Mouse (Mus musculus) midbrain, embryonic 14.5 days (tissue): ENCODE measurements around the gene Scrt2. TPM values are rescaled to one million over a fixed set of nuclear protein-coding genes. Genes with fewer than 3 reads are reported as not detected.

Experiments
- ATAC-seq: fragments of 200-750 bp; cut with Nextera tagmentation; 2 replicates; pipeline ENCODE4 v1.8.0; 2017; ENCODE audit warnings: moderate number of reproducible peaks, moderate library complexity; ENCODE audit not compliant: low FRiP score, low TSS enrichment
- DNase-seq: peaks from one replicate; pipeline ENCODE4 v3.0.0-alpha.2; 2015
- H3K27ac ChIP-seq: fragments of 300-500 bp; sonication (generic); replicated peaks from 2 replicates; pipeline ENCODE4 v1.5.1; 2014; ENCODE audit warnings: mild to moderate bottlenecking, low read depth, low read length, moderate library complexity
- H3K27me3 ChIP-seq: fragments of 300-500 bp; sonication (generic); 2 replicates; pipeline ENCODE4 v1.6.1; 2014; ENCODE audit warnings: low read length, control low read depth, mixed read lengths; ENCODE audit not compliant: control insufficient read depth, insufficient read depth
- H3K36me3 ChIP-seq: fragments of 300-500 bp; sonication (generic); 2 replicates; pipeline ENCODE4 v1.6.1; 2014; ENCODE audit warnings: low read length, control low read depth; ENCODE audit not compliant: control insufficient read depth, insufficient read depth
- H3K4me1 ChIP-seq: fragments of 300-500 bp; sonication (generic); 2 replicates; pipeline ENCODE4 v1.6.1; 2014; ENCODE audit warnings: mild to moderate bottlenecking, antibody characterized with exemption, low read length, control low read depth; ENCODE audit not compliant: control insufficient read depth, insufficient read depth
- H3K4me2 ChIP-seq: fragments of 300-500 bp; sonication (generic); 2 replicates; pipeline ENCODE4 v1.6.1; 2014; ENCODE audit warnings: mild to moderate bottlenecking, low read length, moderate library complexity
- H3K4me3 ChIP-seq: fragments of 300-500 bp; sonication (generic); replicated peaks from 2 replicates; pipeline ENCODE4 v1.5.1; 2014; ENCODE audit warnings: low read depth, low read length
- H3K9ac ChIP-seq: fragments of 300-500 bp; sonication (generic); replicated peaks from 2 replicates; pipeline ENCODE4 v1.6.1; 2014; ENCODE audit warnings: mild to moderate bottlenecking, low read length, moderate library complexity
- H3K9me3 ChIP-seq: fragments of 300-500 bp; sonication (generic); 2 replicates; pipeline ENCODE4 v1.6.1; 2016; ENCODE audit warnings: low read length, control low read depth, mixed read lengths; ENCODE audit not compliant: control insufficient read depth
- WGBS: fragments of 180-500 bp; shearing (Covaris S2); extraction: QIAGEN DNeasy Blood & Tissue Kit; methylation state at CpG from one replicate; pipeline ENCODE4 v1.1.7; 2014; 5-methylcytosine and 5-hydroxymethylcytosine counted together
- polyA plus RNA-seq: library from polyadenylated mRNA; unstranded; fragments of >200 nt; fragmentation: Nextera tagmentation; extraction: Ambion mirVana; gene quantifications from 2 replicates; pipeline ENCODE4 v1.2.1, GENCODE M21; 2014

Scrt2 gene
- polyA plus RNA-seq, 1 experiment from 2014 or later = 16.4 TPM

DNA sequence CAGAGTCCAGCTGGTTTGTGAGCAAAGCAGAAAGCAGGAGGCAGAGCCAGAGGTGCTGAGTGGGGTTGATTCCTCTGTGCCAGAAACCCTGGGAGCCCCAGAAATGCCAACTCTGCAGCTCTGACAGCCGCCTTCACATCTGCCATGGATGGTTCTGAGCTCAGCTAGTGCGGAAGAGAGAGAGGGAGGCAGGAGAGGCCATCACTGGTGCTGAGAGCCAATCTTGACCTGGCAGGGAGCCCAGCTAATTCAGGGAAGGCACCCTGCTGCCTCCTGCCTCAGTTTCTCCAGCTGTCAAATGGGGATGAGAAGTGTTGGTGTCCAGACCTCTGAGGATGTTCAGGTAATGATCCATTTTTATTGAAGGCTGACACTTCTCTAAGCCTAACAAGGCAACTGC, 6.8 kb upstream of the Scrt2 start:
- Histone ChIP-seq H3K36me3 (no peaks in the 10 kb centered on the region), H3K27me3 (no peaks in the 10 kb centered on the region), H3K9ac (no peak overlapping the region), H3K9me3 (no peaks in the 10 kb centered on the region), H3K4me2 (no peak overlapping the region), H3K4me3 (no peak overlapping the region), H3K4me1 (peaks cover 12% of the 10 kb centered on the region), H3K27ac (no peak overlapping the region)
- DNase-seq = no peak
- WGBS = 92% methylated on average over 2 of the region's 2 CpGs
- ATAC-seq = no peak

DNA sequence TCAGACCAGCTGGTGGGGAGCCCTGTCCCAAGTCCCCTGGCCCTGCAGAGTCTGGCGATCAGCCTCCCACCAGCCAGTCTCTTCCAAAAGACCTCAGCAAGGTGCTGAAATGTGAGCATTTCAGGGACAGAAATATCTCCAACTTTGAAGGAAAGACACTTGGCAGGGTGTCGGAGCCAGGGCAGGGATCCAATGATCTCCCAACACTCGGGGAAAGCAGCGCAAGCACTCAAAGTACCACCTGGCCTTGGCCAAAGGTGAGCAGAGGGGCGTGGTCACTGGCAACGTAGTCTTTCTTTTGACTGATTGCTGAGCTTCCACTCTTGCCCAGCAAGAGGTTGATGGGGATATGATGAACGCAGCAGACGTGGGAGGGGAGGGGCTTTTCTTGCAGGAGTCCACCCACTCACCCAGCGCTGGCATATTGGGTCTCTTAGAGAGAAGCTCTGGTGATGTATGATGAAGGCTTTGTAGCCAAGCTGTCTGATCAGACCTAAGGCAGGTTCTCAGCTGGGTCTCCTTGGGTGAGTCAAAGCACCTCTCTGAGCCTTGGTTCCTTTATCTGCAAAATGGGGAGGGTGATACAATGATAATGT, 5.9 kb upstream of the Scrt2 start:
- Histone ChIP-seq H3K4me1 (peaks cover 9% of the 10 kb centered on the region), H3K9ac (no peak overlapping the region), H3K4me3 (no peak overlapping the region), H3K27me3 (no peaks in the 10 kb centered on the region), H3K9me3 (no peaks in the 10 kb centered on the region), H3K36me3 (no peaks in the 10 kb centered on the region), H3K4me2 (no peak overlapping the region), H3K27ac (no peak overlapping the region)
- WGBS = 59% methylated on average over 9 of the region's 9 CpGs
- no peak for ATAC-seq
- no peak for DNase-seq

DNA sequence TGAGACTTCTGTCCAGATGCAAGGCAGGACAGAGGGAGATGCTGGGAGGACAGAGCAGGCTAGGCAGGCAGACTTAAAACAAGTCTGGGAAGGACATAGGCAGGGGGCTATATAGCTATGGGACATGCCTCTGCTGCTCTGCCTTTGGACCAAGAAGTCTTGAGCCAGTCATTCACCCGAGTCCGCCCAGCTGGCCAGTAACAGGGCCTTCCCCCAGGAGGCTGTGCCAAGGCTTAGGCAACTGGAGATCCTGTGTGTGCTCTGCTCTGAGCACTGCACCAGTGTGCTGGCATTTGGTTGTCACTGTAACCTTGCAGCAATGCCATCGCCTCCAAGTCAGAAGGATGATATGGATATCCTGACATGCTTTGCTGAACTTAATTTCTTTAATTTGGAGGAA, 4.0 kb upstream of the Scrt2 start:
- DNase-seq = no peak
- 61% methylated on average over 3 of the region's 3 CpGs for WGBS
- H3K4me2 ChIP-seq = no peak overlapping the region
- peaks cover 9% of the 10 kb centered on the region for H3K4me1 ChIP-seq
- H3K9me3 ChIP-seq = no peaks in the 10 kb centered on the region
- H3K9ac ChIP-seq = no peak overlapping the region
- no peak for ATAC-seq
- H3K36me3 ChIP-seq = no peaks in the 10 kb centered on the region
- no peaks in the 10 kb centered on the region for H3K27me3 ChIP-seq
- H3K4me3 ChIP-seq = no peak overlapping the region
- H3K27ac ChIP-seq = no peak overlapping the region

DNA sequence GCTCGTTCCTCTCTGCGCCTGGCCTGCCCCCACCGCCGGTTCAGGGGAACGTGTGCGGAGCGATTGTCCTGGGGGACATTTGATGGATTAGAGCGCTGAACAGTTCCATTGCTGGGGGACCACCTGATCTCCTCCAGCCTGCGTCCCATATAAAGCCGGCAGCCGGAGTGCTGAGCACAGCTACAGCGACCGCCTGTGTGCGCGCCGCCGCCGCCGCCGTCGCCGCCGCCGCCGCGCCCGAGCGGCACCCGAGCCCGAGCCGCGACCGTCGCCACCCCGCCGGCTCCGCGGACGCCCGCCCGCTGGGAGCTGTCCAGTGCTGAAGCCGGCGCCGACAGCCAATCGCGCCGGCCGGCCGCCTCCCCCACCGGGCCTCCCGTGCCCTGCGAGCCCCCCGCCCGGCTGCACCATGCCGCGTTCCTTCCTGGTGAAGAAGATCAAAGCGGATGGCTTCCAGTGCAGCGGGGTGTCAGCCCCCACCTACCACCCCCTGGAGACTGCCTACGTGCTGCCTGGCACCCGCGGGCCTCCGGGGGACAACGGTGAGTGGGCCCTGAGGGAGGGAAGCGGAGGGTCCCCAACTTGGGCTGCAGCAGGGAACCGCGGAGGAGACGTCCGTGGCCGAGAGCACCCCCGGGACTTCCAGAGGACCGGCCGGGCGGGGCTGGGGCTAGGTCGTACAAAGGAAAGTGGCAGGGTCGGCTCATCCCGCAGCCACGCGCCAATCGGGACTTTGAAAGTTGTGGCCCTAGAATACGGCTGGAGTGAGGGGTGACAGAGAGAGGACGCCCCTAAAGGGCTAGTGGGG, 516 bp downstream of the Scrt2 start:
- WGBS = under 1% methylated on average over 81 of the region's 81 CpGs
- Histone ChIP-seq H3K36me3 (0 out of 2 replicates have a peak, but pooled peaks cover 11% of the 10 kb centered on the region), H3K4me2 (peak overlapping the region; percentile 76), H3K9ac (peak overlapping the region; percentile 99), H3K9me3 (no peaks in the 10 kb centered on the region), H3K27me3 (no peaks in the 10 kb centered on the region), H3K4me3 (peak overlapping the region; percentile 92), H3K27ac (peak overlapping the region; percentile 99), H3K4me1 (peaks cover 34% of the 10 kb centered on the region)
- DNase-seq = peak; percentile 89
- ATAC-seq = peak; percentile 84

DNA sequence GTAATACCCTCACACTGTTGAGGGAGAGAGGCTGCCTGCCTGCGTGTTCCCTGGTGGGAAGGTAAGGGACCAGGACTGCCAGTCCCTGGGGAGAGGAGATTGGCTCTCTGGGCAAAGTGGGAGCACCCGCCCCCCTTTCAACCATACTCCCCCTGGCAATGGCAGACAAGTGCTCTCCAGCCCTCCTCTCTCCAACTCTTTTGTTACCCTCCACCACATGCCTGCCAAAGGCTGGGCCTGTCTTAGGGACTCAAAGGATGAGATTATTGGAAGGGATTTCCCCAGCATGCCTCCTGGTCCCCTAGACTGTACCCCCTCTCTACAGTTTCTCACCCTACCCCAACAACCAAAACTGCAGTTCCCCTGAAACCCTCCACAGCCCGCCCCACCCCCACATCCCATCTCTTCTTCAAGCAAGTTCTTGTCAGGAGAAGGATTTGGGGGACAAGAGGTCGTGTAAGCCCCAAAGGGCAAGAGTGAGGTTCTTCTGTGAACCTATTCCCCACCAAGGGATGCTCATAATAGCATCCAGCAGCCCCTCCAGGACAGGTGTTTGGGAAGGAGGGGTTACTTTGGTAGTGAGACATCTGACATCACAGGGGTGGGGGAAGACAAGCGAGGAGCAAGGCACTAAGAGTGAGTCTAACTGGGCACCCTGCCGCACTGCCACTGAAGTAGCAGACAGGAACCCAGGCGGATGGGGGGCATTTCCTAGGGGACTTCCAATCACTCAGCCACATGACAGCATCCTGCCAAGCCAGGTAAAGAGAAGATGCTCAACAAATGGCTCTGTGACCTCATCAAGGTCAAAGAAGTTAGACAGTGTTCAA, 1.3 kb downstream of the Scrt2 start:
- peak overlapping the region; percentile 99 for H3K27ac ChIP-seq
- no peaks in the 10 kb centered on the region for H3K27me3 ChIP-seq
- H3K9ac ChIP-seq = peak overlapping the region; percentile 99
- peak overlapping the region; percentile 92 for H3K4me3 ChIP-seq
- peaks cover 41% of the 10 kb centered on the region for H3K4me1 ChIP-seq
- 0 out of 2 replicates have a peak, but pooled peaks have one; percentile 0 for ATAC-seq
- peak overlapping the region; percentile 76 for H3K4me2 ChIP-seq
- 0 out of 2 replicates have a peak, but pooled peaks cover 15% of the 10 kb centered on the region for H3K36me3 ChIP-seq
- WGBS = 13% methylated on average over 7 of the region's 7 CpGs
- peak; percentile 57 for DNase-seq
- no peaks in the 10 kb centered on the region for H3K9me3 ChIP-seq

DNA sequence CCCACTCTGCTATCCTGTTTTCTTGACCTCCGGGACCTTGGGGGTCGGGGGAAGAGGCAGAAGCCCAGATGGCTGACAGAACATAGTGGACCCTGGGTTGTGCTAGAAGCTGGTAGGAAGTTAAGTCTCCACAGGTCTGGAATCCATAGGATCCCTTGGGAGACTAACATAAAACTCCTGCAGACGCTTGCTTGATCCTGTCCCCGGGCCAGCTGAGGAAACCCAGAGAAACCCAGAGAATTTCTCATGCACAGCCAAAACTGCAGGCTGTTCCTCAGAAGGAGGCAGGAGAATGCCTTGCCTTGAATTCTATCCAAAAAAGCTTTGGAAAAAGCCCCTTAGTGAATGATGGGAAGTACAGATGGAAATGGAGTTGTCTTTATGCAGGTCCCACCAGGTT, 2.1 kb downstream of the Scrt2 start:
- H3K4me3 ChIP-seq = peak overlapping the region; percentile 92
- DNase-seq = no peak
- peaks cover 22% of the 10 kb centered on the region for H3K36me3 ChIP-seq
- peak overlapping the region; percentile 76 for H3K4me2 ChIP-seq
- peak overlapping the region; percentile 22 for H3K27ac ChIP-seq
- peaks cover 41% of the 10 kb centered on the region for H3K4me1 ChIP-seq
- no peaks in the 10 kb centered on the region for H3K9me3 ChIP-seq
- peak overlapping the region; percentile 99 for H3K9ac ChIP-seq
- WGBS = 33% methylated on average over 4 of the region's 4 CpGs
- no peak for ATAC-seq
- no peaks in the 10 kb centered on the region for H3K27me3 ChIP-seq

DNA sequence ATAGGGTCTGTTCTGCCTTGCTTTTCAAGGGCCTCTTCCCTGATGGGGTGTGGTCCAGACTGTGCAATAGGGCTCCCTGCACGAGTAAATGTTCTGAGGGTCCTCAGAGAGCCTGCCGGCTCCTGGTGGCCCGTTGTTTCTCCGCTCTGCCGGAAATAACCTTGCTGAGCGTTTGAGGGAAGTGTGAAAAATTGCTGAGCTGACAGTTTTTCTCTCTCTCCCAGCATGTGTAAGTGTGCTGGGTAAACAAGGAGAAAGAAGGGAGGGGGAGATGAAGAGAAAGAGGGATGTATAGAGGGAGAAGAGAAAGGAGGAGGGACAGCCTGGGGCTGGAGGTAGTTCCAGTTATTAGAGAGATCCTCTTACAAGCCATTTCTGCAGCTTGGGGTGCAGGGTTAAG, 3.0 kb downstream of the Scrt2 start:
- Histone ChIP-seq H3K4me3 (peak overlapping the region; percentile 92), H3K4me1 (peaks cover 39% of the 10 kb centered on the region), H3K4me2 (peak overlapping the region; percentile 76), H3K9me3 (no peaks in the 10 kb centered on the region), H3K27me3 (no peaks in the 10 kb centered on the region), H3K27ac (peak overlapping the region; percentile 22), H3K9ac (peak overlapping the region; percentile 99), H3K36me3 (peaks cover 29% of the 10 kb centered on the region)
- DNase-seq (peak; percentile 53), ATAC-seq (no peak)
- WGBS = 14% methylated on average over 6 of the region's 6 CpGs

DNA sequence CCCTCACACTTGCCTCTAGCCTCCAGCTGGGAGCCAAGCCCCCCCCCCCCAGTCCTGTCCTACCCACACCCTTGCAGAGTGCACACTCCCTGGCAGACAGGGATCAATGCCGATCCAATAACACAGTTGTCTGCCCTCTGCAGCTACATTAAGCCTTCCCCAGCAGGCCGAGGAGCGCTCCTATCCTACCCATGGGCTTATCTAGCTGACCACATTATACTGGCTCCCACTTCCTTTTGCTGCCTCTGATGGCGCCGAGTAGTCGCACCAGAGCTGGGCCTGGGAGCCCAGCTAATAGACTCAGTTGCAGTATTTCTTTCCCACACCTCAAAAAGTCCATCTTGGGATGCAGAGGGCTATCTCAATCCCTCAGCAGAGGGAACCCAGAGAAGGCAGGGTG, 4.1 kb downstream of the Scrt2 start:
- Histone ChIP-seq H3K9me3 (no peaks in the 10 kb centered on the region), H3K27me3 (no peaks in the 10 kb centered on the region), H3K27ac (peak overlapping the region; percentile 22; the same call in 1 of the 2 replicates), H3K4me2 (peak overlapping the region; percentile 76), H3K36me3 (peaks cover 38% of the 10 kb centered on the region), H3K9ac (0 out of 2 replicates have a peak overlapping the region, but pooled peaks have one; percentile 21), H3K4me1 (peaks cover 32% of the 10 kb centered on the region), H3K4me3 (peak overlapping the region; percentile 92)
- 65% methylated on average over 6 of the region's 6 CpGs for WGBS
- DNase-seq (no peak), ATAC-seq (no peak)
